Mouse (Mus musculus) gastrocnemius, postnatal 36 days (tissue): ENCODE measurements around the gene Ptprm. TPM values are rescaled to one million over a fixed set of nuclear protein-coding genes. Genes with fewer than 3 reads are reported as not detected.

Source experiments
- DNase-seq, 2 experiments: peaks; one replicate each; pipeline ENCODE4 v3.0.0; 2022
- intact Hi-C: fragments of 180-260 bp; cut with DNase I; formaldehyde crosslinking; loops from one replicate; pipeline ENCODE4 v1.15.1; 2025
- total RNA-seq, 2 experiments: library from RNA; stranded (reverse); gene quantifications; 2 replicates each; pipeline ENCODE4 v1.2.3; 2021

Gene Ptprm
- total RNA-seq, 2 experiments from 2014 or later: 19.9 to 22.4 TPM

- DNase-seq: no peak
- intact Hi-C loops: no loop called here
Observed at GRCm38 (mm10) chr17:66701358-66702184, 652.7 kb downstream of the Ptprm start.

GRCm38 (mm10) chr17:66699896-66700295 is 654.4 kb downstream of the Ptprm start:
- DNase-seq: no peak
- intact Hi-C loops: no loop called here

- intact Hi-C loops: no loop called here
- no peak for DNase-seq
Observed at GRCm38 (mm10) chr17:66697650-66698049, 656.6 kb downstream of the Ptprm start.

- intact Hi-C loops: no loop called here
- no peak for DNase-seq
Observed at GRCm38 (mm10) chr17:66696531-66697172, 657.6 kb downstream of the Ptprm start.

GRCm38 (mm10) chr17:66694326-66694725 is 659.9 kb downstream of the Ptprm start:
- intact Hi-C loops: no loop called here
- DNase-seq: no peak

GRCm38 (mm10) chr17:66693676-66694304 is 660.5 kb downstream of the Ptprm start:
- DNase-seq: no peak
- intact Hi-C loops: no loop called here

- DNase-seq: no peak
- intact Hi-C loops: no loop called here
Observed at GRCm38 (mm10) chr17:66692941-66693675, 661.1 kb downstream of the Ptprm start.

GRCm38 (mm10) chr17:66688179-66688578 is 666.1 kb downstream of the Ptprm start:
- intact Hi-C loops: no loop called here
- no peak for DNase-seq

- intact Hi-C loops: no loop called here
- no peak for DNase-seq
Observed at GRCm38 (mm10) chr17:66687543-66687942, 666.7 kb downstream of the Ptprm start.

GRCm38 (mm10) chr17:66686701-66687489 is 667.4 kb downstream of the Ptprm start:
- intact Hi-C loops: no loop called here

GRCm38 (mm10) chr17:66683411-66683810 is 670.8 kb downstream of the Ptprm start:
- intact Hi-C loops: loop anchor here (5.0 kb wide), 3 partner anchors 74 to 984 kb away; no protein-coding TSS in a partner anchor
- DNase-seq: no peak

More at GRCm38 (mm10) chr17:66686701-66687489, 667.4 kb downstream of the Ptprm start:
- no peak for DNase-seq

GRCm38 (mm10) chr17:66680662-66681061 is 673.6 kb downstream of the Ptprm start:
- intact Hi-C loops: loop anchor here (5.0 kb wide), 3 partner anchors 77 to 987 kb away; no protein-coding TSS in a partner anchor
- peak in 1 of 2 experiments; percentile 35 for DNase-seq

GRCm38 (mm10) chr17:66674667-66675066 is 679.6 kb downstream of the Ptprm start:
- intact Hi-C loops: no loop called here
- no peak for DNase-seq

GRCm38 (mm10) chr17:66671715-66672230 is 682.5 kb downstream of the Ptprm start:
- intact Hi-C loops: no loop called here
- DNase-seq: no peak

- intact Hi-C loops: no loop called here
- DNase-seq: no peak
Observed at GRCm38 (mm10) chr17:66671287-66671686, 683.0 kb downstream of the Ptprm start.

- intact Hi-C loops: no loop called here
- DNase-seq: no peak
Observed at GRCm38 (mm10) chr17:66665791-66666190, 688.5 kb downstream of the Ptprm start.

GRCm38 (mm10) chr17:66665201-66665756 is 689.0 kb downstream of the Ptprm start:
- no peak for DNase-seq
- intact Hi-C loops: no loop called here

- intact Hi-C loops: no loop called here
Observed at GRCm38 (mm10) chr17:66664796-66665195, 689.5 kb downstream of the Ptprm start.

GRCm38 (mm10) chr17:66659242-66659641 is 695.0 kb downstream of the Ptprm start:
- intact Hi-C loops: no loop called here
- DNase-seq: no peak

More at GRCm38 (mm10) chr17:66664796-66665195, 689.5 kb downstream of the Ptprm start:
- DNase-seq: no peak
